Mouse (Mus musculus): ENCODE data around the gene Ptcd2. TPM values are rescaled to one million over a fixed set of nuclear protein-coding genes. Genes with fewer than 3 reads are reported as not detected.

The Ptcd2 gene
- polyA plus RNA-seq, 1 experiment from 2014 or later, result 56.6 TPM

DNA sequence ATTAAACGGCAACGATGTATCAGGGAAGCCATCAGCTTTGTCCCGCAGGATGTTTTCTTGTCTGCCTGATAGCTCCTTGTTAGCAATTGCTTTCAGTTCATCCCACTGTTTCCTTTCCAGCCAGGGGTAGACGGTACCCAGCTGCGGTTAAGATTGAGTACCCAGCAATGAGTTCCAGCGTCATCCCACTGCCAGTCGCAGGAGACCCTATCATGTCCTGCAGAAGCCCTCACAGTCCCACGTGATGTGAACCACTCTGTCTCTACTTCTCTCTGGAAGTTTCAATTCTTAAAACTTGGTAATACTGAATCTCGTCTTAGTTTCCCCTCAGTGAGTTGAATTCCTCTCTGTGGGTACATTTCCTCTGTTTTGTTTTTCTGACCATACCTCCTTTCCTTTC lies 56.7 kb downstream of the Ptcd2 start:
- Histone ChIP-seq H3K36me3 (ENCODE audit: insufficient read depth, low read length) (no peaks in the 10 kb centered on the region), H3K27ac (ENCODE audit: low read length) (no peak overlapping the region), H3K4me1 (ENCODE audit: insufficient read depth, low read length) (0 out of 2 replicates have a peak, but pooled peaks cover 5% of the 10 kb centered on the region), H3K4me3 (ENCODE audit: low read length) (no peak overlapping the region), H3K4me2 (replicated peaks; ENCODE audit: low read depth, low read length) (no peak overlapping the region), H3K27me3 (ENCODE audit: insufficient read depth, low read length) (no peaks in the 10 kb centered on the region), H3K9me3 (ENCODE audit: low read length) (no peaks in the 10 kb centered on the region), H3K9ac (replicated peaks; ENCODE audit: low read length) (no peak overlapping the region)
- 79% methylated on average over 9 of the region's 9 CpGs for WGBS
- no peak for ATAC-seq (ENCODE audit: low FRiP score, low TSS enrichment)

GRCm38 (mm10) chr13:99287207-99287606 lies 57.3 kb downstream of the Ptcd2 start:
- 95% methylated on average over 4 of the region's 4 CpGs for WGBS
- no peak overlapping the region for H3K4me2 ChIP-seq (replicated peaks; ENCODE audit: low read depth, low read length)
- H3K4me1 ChIP-seq (ENCODE audit: insufficient read depth, low read length), result 0 out of 2 replicates have a peak, but pooled peaks cover 5% of the 10 kb centered on the region
- H3K4me3 ChIP-seq (ENCODE audit: low read length), result no peak overlapping the region
- H3K9ac ChIP-seq (replicated peaks; ENCODE audit: low read length), result no peak overlapping the region
- no peaks in the 10 kb centered on the region for H3K27me3 ChIP-seq (ENCODE audit: insufficient read depth, low read length)
- H3K36me3 ChIP-seq (ENCODE audit: insufficient read depth, low read length), result no peaks in the 10 kb centered on the region
- ATAC-seq (ENCODE audit: low FRiP score, low TSS enrichment), result no peak
- no peaks in the 10 kb centered on the region for H3K9me3 ChIP-seq (ENCODE audit: low read length)
- H3K27ac ChIP-seq (ENCODE audit: low read length), result no peak overlapping the region

DNA sequence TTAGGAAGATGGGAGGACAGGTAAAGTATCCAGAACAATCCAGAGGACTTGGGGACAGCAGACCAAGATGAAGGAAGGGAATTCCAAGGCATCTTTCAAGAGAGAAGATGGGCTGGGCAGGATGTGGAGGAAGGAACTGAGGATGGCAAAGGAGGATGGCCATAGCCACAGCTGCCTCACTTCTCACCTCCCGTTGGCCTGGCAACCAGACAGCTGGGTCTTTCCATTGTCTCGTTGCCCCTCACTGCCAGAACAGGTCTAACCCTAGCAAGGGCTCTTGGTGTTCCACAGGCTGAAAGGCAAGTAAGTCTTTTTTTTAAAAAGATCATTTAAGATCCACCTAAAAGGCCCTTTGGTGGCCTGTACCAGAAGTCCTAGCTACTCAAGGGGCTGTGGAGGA lies 59.3 kb downstream of the Ptcd2 start:
- no peak overlapping the region for H3K27ac ChIP-seq (ENCODE audit: low read length)
- H3K4me2 ChIP-seq (replicated peaks; ENCODE audit: low read depth, low read length), result no peak overlapping the region
- no peaks in the 10 kb centered on the region for H3K27me3 ChIP-seq (ENCODE audit: insufficient read depth, low read length)
- no peaks in the 10 kb centered on the region for H3K36me3 ChIP-seq (ENCODE audit: insufficient read depth, low read length)
- no peak overlapping the region for H3K9ac ChIP-seq (replicated peaks; ENCODE audit: low read length)
- WGBS, result 32% methylated on average over 2 of the region's 2 CpGs
- 0 out of 2 replicates have a peak, but pooled peaks cover 5% of the 10 kb centered on the region for H3K4me1 ChIP-seq (ENCODE audit: insufficient read depth, low read length)
- H3K9me3 ChIP-seq (ENCODE audit: low read length), result no peaks in the 10 kb centered on the region
- ATAC-seq (ENCODE audit: low FRiP score, low TSS enrichment), result no peak
- no peak overlapping the region for H3K4me3 ChIP-seq (ENCODE audit: low read length)

DNA sequence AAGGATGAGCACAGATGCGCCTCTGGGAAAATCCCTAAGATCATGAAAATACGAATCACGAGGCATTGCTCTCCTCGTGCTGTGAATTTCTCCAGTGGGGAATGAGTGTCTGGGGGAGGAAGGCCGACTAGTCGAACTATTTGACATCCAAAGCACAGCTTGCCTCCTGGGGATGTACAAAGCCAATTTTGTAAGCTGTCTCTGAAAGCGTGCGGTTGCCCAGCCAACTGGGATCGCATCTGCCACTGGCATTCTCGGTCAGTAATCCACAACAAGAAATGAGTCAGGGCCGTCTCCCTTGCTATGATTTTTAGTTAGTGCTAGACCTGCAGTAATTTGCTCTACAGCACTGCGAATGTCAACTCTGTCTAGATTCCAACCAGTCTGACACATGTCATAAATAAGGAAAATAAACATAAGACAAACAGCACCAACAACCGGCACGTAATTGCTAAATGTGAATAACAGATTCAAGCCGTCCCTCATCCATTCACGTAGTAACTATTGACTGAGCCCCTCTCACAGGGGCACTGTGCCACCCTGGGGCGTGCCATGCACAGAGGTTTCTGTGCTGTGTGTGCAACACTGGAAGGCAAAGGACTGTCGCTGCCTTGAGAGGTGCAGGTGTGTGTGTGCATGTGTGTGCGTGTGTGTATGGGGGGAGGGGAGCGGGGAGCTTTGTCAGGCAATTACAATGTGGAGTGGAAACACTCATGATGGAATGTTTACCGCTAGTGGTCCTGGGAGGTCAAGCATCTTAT lies 59.9 kb downstream of the Ptcd2 start:
- ATAC-seq (ENCODE audit: low FRiP score, low TSS enrichment), result no peak
- 0 out of 2 replicates have a peak, but pooled peaks cover 5% of the 10 kb centered on the region for H3K4me1 ChIP-seq (ENCODE audit: insufficient read depth, low read length)
- no peak overlapping the region for H3K27ac ChIP-seq (ENCODE audit: low read length)
- H3K9me3 ChIP-seq (ENCODE audit: low read length), result no peaks in the 10 kb centered on the region
- no peak overlapping the region for H3K9ac ChIP-seq (replicated peaks; ENCODE audit: low read length)
- H3K27me3 ChIP-seq (ENCODE audit: insufficient read depth, low read length), result no peaks in the 10 kb centered on the region
- WGBS, result 87% methylated on average over 21 of the region's 21 CpGs
- no peak overlapping the region for H3K4me3 ChIP-seq (ENCODE audit: low read length)
- H3K36me3 ChIP-seq (ENCODE audit: insufficient read depth, low read length), result no peaks in the 10 kb centered on the region
- no peak overlapping the region for H3K4me2 ChIP-seq (replicated peaks; ENCODE audit: low read depth, low read length)

- H3K9ac ChIP-seq (replicated peaks; ENCODE audit: low read length), result no peak overlapping the region
- ATAC-seq (ENCODE audit: low FRiP score, low TSS enrichment), result no peak
- WGBS, result 83% methylated on average over 12 of the region's 12 CpGs
- 0 out of 2 replicates have a peak, but pooled peaks cover 5% of the 10 kb centered on the region for H3K4me1 ChIP-seq (ENCODE audit: insufficient read depth, low read length)
- H3K4me2 ChIP-seq (replicated peaks; ENCODE audit: low read depth, low read length), result no peak overlapping the region
- no peaks in the 10 kb centered on the region for H3K9me3 ChIP-seq (ENCODE audit: low read length)
- H3K36me3 ChIP-seq (ENCODE audit: insufficient read depth, low read length), result no peaks in the 10 kb centered on the region
- H3K27ac ChIP-seq (ENCODE audit: low read length), result no peak overlapping the region
- no peak overlapping the region for H3K4me3 ChIP-seq (ENCODE audit: low read length)
- H3K27me3 ChIP-seq (ENCODE audit: insufficient read depth, low read length), result no peaks in the 10 kb centered on the region
These were observed 60.6 kb downstream of the Ptcd2 start for GRCm38 (mm10) chr13:99283916-99284315.

DNA sequence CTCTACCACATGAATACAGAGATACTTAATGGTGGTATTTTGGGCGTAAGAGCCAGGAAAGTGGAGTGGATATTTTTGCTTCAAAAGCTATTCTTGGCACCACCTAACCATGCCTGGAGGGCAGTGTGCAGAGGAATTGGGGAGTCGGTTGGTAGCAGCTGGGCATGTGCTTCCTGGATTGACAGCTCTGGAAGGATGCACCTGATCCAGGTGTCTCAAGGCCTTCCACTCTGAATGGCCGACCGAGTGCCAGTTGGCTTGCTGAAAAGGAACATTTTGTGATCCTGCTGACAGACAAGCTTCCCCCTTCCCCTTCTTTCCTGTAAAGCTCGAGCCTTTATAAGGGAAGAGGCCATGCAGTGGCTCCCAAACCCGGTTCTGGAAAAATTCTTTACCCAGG lies 61.5 kb downstream of the Ptcd2 start:
- H3K27me3 ChIP-seq (ENCODE audit: insufficient read depth, low read length), result no peaks in the 10 kb centered on the region
- H3K9me3 ChIP-seq (ENCODE audit: low read length), result no peaks in the 10 kb centered on the region
- H3K9ac ChIP-seq (replicated peaks; ENCODE audit: low read length), result no peak overlapping the region
- H3K27ac ChIP-seq (ENCODE audit: low read length), result no peak overlapping the region
- no peak for ATAC-seq (ENCODE audit: low FRiP score, low TSS enrichment)
- H3K4me1 ChIP-seq (ENCODE audit: insufficient read depth, low read length), result 0 out of 2 replicates have a peak, but pooled peaks cover 5% of the 10 kb centered on the region
- H3K4me2 ChIP-seq (replicated peaks; ENCODE audit: low read depth, low read length), result no peak overlapping the region
- H3K4me3 ChIP-seq (ENCODE audit: low read length), result no peak overlapping the region
- 64% methylated on average over 6 of the region's 6 CpGs for WGBS
- H3K36me3 ChIP-seq (ENCODE audit: insufficient read depth, low read length), result no peaks in the 10 kb centered on the region

- Histone ChIP-seq H3K4me1 (ENCODE audit: insufficient read depth, low read length) (0 out of 2 replicates have a peak, but pooled peaks cover 5% of the 10 kb centered on the region), H3K9me3 (ENCODE audit: low read length) (peaks cover 3% of the 10 kb centered on the region; the same call in 1 of the 2 replicates), H3K4me2 (replicated peaks; ENCODE audit: low read depth, low read length) (no peak overlapping the region), H3K36me3 (ENCODE audit: insufficient read depth, low read length) (no peaks in the 10 kb centered on the region), H3K9ac (replicated peaks; ENCODE audit: low read length) (no peak overlapping the region), H3K27ac (ENCODE audit: low read length) (no peak overlapping the region), H3K27me3 (ENCODE audit: insufficient read depth, low read length) (no peaks in the 10 kb centered on the region), H3K4me3 (ENCODE audit: low read length) (no peak overlapping the region)
- ATAC-seq (ENCODE audit: low FRiP score, low TSS enrichment), result no peak
- WGBS, result 64% methylated on average over 10 of the region's 10 CpGs
These were observed 65.2 kb downstream of the Ptcd2 start for GRCm38 (mm10) chr13:99279351-99279750.

- Histone ChIP-seq H3K27ac (ENCODE audit: low read length) (no peak overlapping the region), H3K36me3 (ENCODE audit: insufficient read depth, low read length) (no peaks in the 10 kb centered on the region), H3K9me3 (ENCODE audit: low read length) (peaks cover 3% of the 10 kb centered on the region; the same call in 1 of the 2 replicates), H3K4me1 (ENCODE audit: insufficient read depth, low read length) (0 out of 2 replicates have a peak, but pooled peaks cover 3% of the 10 kb centered on the region), H3K4me3 (ENCODE audit: low read length) (no peak overlapping the region), H3K9ac (replicated peaks; ENCODE audit: low read length) (no peak overlapping the region), H3K4me2 (replicated peaks; ENCODE audit: low read depth, low read length) (no peak overlapping the region), H3K27me3 (ENCODE audit: insufficient read depth, low read length) (no peaks in the 10 kb centered on the region)
- WGBS, result 67% methylated on average over 6 of the region's 6 CpGs
- ATAC-seq (ENCODE audit: low FRiP score, low TSS enrichment), result no peak
These were observed 66.0 kb downstream of the Ptcd2 start for GRCm38 (mm10) chr13:99278511-99278910.

DNA sequence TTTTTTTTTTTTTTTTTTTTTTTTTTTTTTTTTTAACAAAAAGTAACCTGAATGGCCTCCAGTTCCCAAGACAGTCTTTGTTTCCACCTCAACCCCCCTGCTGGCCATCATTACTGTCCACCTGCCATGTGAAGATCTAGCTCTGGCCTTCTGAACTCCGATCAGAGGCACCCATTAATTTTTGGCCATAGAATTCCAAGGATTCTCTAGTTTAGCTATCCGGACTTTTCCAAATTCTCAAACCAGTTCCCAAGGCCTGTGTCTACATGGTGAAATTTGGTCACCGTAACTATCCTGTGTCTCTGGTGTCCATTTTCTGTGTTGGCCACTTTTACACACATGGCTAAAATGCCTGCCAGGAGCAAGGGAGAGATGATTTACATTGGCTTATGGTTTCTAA lies 67.0 kb downstream of the Ptcd2 start:
- H3K9me3 ChIP-seq (ENCODE audit: low read length), result peaks cover 6% of the 10 kb centered on the region
- no peaks in the 10 kb centered on the region for H3K27me3 ChIP-seq (ENCODE audit: insufficient read depth, low read length)
- no peak overlapping the region for H3K4me3 ChIP-seq (ENCODE audit: low read length)
- no peak overlapping the region for H3K27ac ChIP-seq (ENCODE audit: low read length)
- H3K4me2 ChIP-seq (replicated peaks; ENCODE audit: low read depth, low read length), result no peak overlapping the region
- no peak overlapping the region for H3K9ac ChIP-seq (replicated peaks; ENCODE audit: low read length)
- no peak for ATAC-seq (ENCODE audit: low FRiP score, low TSS enrichment)
- H3K36me3 ChIP-seq (ENCODE audit: insufficient read depth, low read length), result no peaks in the 10 kb centered on the region
- WGBS, result 89% methylated on average over 3 of the region's 3 CpGs
- no peaks in the 10 kb centered on the region for H3K4me1 ChIP-seq (ENCODE audit: insufficient read depth, low read length)

- 91% methylated on average over 3 of the region's 3 CpGs for WGBS
- ATAC-seq (ENCODE audit: low FRiP score, low TSS enrichment), result no peak
These were observed 72.5 kb downstream of the Ptcd2 start for GRCm38 (mm10) chr13:99272046-99272445.

More at GRCm38 (mm10) chr13:99272046-99272445, 72.5 kb downstream of the Ptcd2 start:
- Histone ChIP-seq H3K27me3 (ENCODE audit: insufficient read depth, low read length) (no peaks in the 10 kb centered on the region), H3K4me2 (replicated peaks; ENCODE audit: low read depth, low read length) (no peak overlapping the region), H3K9me3 (ENCODE audit: low read length) (peaks cover 4% of the 10 kb centered on the region; the same call in 1 of the 2 replicates), H3K9ac (replicated peaks; ENCODE audit: low read length) (no peak overlapping the region), H3K4me3 (ENCODE audit: low read length) (no peak overlapping the region), H3K27ac (ENCODE audit: low read length) (no peak overlapping the region), H3K36me3 (ENCODE audit: insufficient read depth, low read length) (no peaks in the 10 kb centered on the region), H3K4me1 (ENCODE audit: insufficient read depth, low read length) (no peaks in the 10 kb centered on the region)

Data from kidney, embryonic 16.5 days (tissue).